Mouse (Mus musculus): ENCODE results near the gene Tex26. TPM values are rescaled to one million over a fixed set of nuclear protein-coding genes. Genes with fewer than 3 reads are reported as not detected.
A peak's percentile ranks its signal among the peaks of the same experiment; 100 is the strongest.

The Tex26 gene
- polyA plus RNA-seq, 1 experiment = not detected

GRCm38 (mm10) chr5:149451209-149451681, 11.8 kb downstream of the Tex26 start:
- H3K27ac ChIP-seq (ENCODE audit: control insufficient read depth, insufficient read depth, low read depth, low read length, poor library complexity) = no peak overlapping the region
- no peaks in the 10 kb centered on the region for H3K4me1 ChIP-seq (ENCODE audit: control insufficient read depth, insufficient read depth, low read length)
- H3K4me3 ChIP-seq (replicated peaks; ENCODE audit: control insufficient read depth, low read depth, low read length) = no peak overlapping the region
- no peak for TF ChIP-seq CTCF (IDR thresholded peaks at IDR 0.05; ENCODE audit: control insufficient read depth, insufficient read depth, low read length)
- TF ChIP-seq POLR2A (IDR thresholded peaks at IDR 0.05; ENCODE audit: borderline replicate concordance, control insufficient read depth, low read depth, low read length) = no peak
- 74% methylated on average over 7 of the region's 7 CpGs for WGBS

GRCm38 (mm10) chr5:149454281-149454680, 14.8 kb downstream of the Tex26 start:
- no peak overlapping the region for H3K4me3 ChIP-seq (replicated peaks; ENCODE audit: control insufficient read depth, low read depth, low read length)
- H3K4me1 ChIP-seq (ENCODE audit: control insufficient read depth, insufficient read depth, low read length) = no peaks in the 10 kb centered on the region
- no peak overlapping the region for H3K27ac ChIP-seq (ENCODE audit: control insufficient read depth, insufficient read depth, low read depth, low read length, poor library complexity)
- 24% methylated on average over 6 of the region's 6 CpGs for WGBS
- TF ChIP-seq CTCF (IDR thresholded peaks at IDR 0.05; ENCODE audit: control insufficient read depth, insufficient read depth, low read length) (peak; percentile 82), POLR2A (IDR thresholded peaks at IDR 0.05; ENCODE audit: borderline replicate concordance, control insufficient read depth, low read depth, low read length) (no peak)

GRCm38 (mm10) chr5:149456544-149456943, 17.1 kb downstream of the Tex26 start:
- Histone ChIP-seq H3K4me3 (replicated peaks; ENCODE audit: control insufficient read depth, low read depth, low read length) (no peak overlapping the region), H3K27ac (ENCODE audit: control insufficient read depth, insufficient read depth, low read depth, low read length, poor library complexity) (no peak overlapping the region), H3K4me1 (ENCODE audit: control insufficient read depth, insufficient read depth, low read length) (no peaks in the 10 kb centered on the region)
- TF ChIP-seq CTCF (IDR thresholded peaks at IDR 0.05; ENCODE audit: control insufficient read depth, insufficient read depth, low read length) = peak; percentile 26; the same call in 1 of the 2 replicates
- no peak for TF ChIP-seq POLR2A (IDR thresholded peaks at IDR 0.05; ENCODE audit: borderline replicate concordance, control insufficient read depth, low read depth, low read length)
- 86% methylated on average over 7 of the region's 7 CpGs for WGBS

- WGBS = 81% methylated on average over 3 of the region's 3 CpGs
- no peak overlapping the region for H3K4me3 ChIP-seq (replicated peaks; ENCODE audit: control insufficient read depth, low read depth, low read length)
- H3K4me1 ChIP-seq (ENCODE audit: control insufficient read depth, insufficient read depth, low read length) = no peaks in the 10 kb centered on the region
- no peak overlapping the region for H3K27ac ChIP-seq (ENCODE audit: control insufficient read depth, insufficient read depth, low read depth, low read length, poor library complexity)
- TF ChIP-seq POLR2A (IDR thresholded peaks at IDR 0.05; ENCODE audit: borderline replicate concordance, control insufficient read depth, low read depth, low read length) (no peak), CTCF (IDR thresholded peaks at IDR 0.05; ENCODE audit: control insufficient read depth, insufficient read depth, low read length) (no peak)
Measured at GRCm38 (mm10) chr5:149462071-149462470, 22.6 kb downstream of the Tex26 start.

GRCm38 (mm10) chr5:149465305-149465704, 25.8 kb downstream of the Tex26 start:
- Histone ChIP-seq H3K27ac (ENCODE audit: control insufficient read depth, insufficient read depth, low read depth, low read length, poor library complexity) (no peak overlapping the region), H3K4me3 (replicated peaks; ENCODE audit: control insufficient read depth, low read depth, low read length) (no peak overlapping the region), H3K4me1 (ENCODE audit: control insufficient read depth, insufficient read depth, low read length) (no peaks in the 10 kb centered on the region)
- TF ChIP-seq CTCF (IDR thresholded peaks at IDR 0.05; ENCODE audit: control insufficient read depth, insufficient read depth, low read length) = no peak
- TF ChIP-seq POLR2A (IDR thresholded peaks at IDR 0.05; ENCODE audit: borderline replicate concordance, control insufficient read depth, low read depth, low read length) = no peak
- WGBS = 78% methylated on average over 5 of the region's 5 CpGs

- TF ChIP-seq CTCF (IDR thresholded peaks at IDR 0.05; ENCODE audit: control insufficient read depth, insufficient read depth, low read length) = no peak
- no peak for TF ChIP-seq POLR2A (IDR thresholded peaks at IDR 0.05; ENCODE audit: borderline replicate concordance, control insufficient read depth, low read depth, low read length)
- Histone ChIP-seq H3K4me1 (ENCODE audit: control insufficient read depth, insufficient read depth, low read length) (no peaks in the 10 kb centered on the region), H3K27ac (ENCODE audit: control insufficient read depth, insufficient read depth, low read depth, low read length, poor library complexity) (no peak overlapping the region), H3K4me3 (replicated peaks; ENCODE audit: control insufficient read depth, low read depth, low read length) (no peak overlapping the region)
- 87% methylated on average over 9 of the region's 9 CpGs for WGBS
Measured at GRCm38 (mm10) chr5:149474142-149474541, 34.7 kb downstream of the Tex26 start.

GRCm38 (mm10) chr5:149474701-149475468, 35.4 kb downstream of the Tex26 start:
- 87% methylated on average over 16 of the region's 16 CpGs for WGBS
- H3K4me1 ChIP-seq (ENCODE audit: control insufficient read depth, insufficient read depth, low read length) = no peaks in the 10 kb centered on the region

GRCm38 (mm10) chr5:149481920-149482319, 42.5 kb downstream of the Tex26 start:
- WGBS = 87% methylated on average over 7 of the region's 7 CpGs
- H3K27ac ChIP-seq (ENCODE audit: control insufficient read depth, insufficient read depth, low read depth, low read length, poor library complexity) = no peak overlapping the region
- TF ChIP-seq CTCF (IDR thresholded peaks at IDR 0.05; ENCODE audit: control insufficient read depth, insufficient read depth, low read length) (no peak), POLR2A (IDR thresholded peaks at IDR 0.05; ENCODE audit: borderline replicate concordance, control insufficient read depth, low read depth, low read length) (no peak)
- no peak overlapping the region for H3K4me3 ChIP-seq (replicated peaks; ENCODE audit: control insufficient read depth, low read depth, low read length)
- H3K4me1 ChIP-seq (ENCODE audit: control insufficient read depth, insufficient read depth, low read length) = no peaks in the 10 kb centered on the region

More at GRCm38 (mm10) chr5:149474701-149475468, 35.4 kb downstream of the Tex26 start:
- TF ChIP-seq CTCF (IDR thresholded peaks at IDR 0.05; ENCODE audit: control insufficient read depth, insufficient read depth, low read length) = no peak
- TF ChIP-seq POLR2A (IDR thresholded peaks at IDR 0.05; ENCODE audit: borderline replicate concordance, control insufficient read depth, low read depth, low read length) = no peak
- Histone ChIP-seq H3K4me3 (replicated peaks; ENCODE audit: control insufficient read depth, low read depth, low read length) (no peak overlapping the region), H3K27ac (ENCODE audit: control insufficient read depth, insufficient read depth, low read depth, low read length, poor library complexity) (no peak overlapping the region)

Data from bone marrow, adult 2 months (tissue).